Mouse (Mus musculus): ENCODE data around the gene Rnf5.

Rnf5 gene

DNA sequence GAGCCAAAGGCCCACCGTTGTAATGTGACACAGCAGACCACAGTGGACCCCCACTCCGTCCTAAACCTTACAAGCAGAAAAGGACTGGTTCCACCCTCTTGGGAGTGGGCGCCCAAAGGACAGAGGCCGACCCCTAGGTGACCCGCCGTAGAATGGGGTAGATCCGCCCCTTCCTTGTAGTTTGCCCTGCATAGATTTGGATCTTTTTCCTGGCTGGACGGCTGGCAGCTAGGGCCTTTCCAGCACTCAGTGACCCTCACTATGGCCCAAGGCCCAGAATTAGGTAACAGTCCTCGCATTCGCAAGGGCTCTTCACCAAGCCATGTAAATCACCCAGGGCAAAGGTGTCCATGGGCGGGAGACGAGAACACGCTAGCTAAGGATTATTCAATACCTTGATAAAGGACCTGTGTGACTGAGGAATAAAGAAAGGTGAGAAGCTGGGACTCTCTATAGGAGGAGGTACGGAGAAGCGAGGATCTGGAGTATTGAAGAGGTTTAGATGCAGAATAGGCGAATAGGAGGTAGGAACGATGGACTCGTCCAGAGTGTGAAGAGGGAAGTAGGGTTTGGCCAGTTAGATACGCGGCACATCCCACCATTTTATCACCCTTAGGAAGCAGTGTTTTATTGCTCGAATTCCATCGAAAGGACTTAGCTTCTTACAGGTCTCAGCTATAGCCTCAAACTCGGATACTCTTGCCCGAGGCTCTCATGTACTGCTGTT lies 1.2 kb upstream of the Rnf5 start:
- peak; percentile 94 for DNase-seq

DNA sequence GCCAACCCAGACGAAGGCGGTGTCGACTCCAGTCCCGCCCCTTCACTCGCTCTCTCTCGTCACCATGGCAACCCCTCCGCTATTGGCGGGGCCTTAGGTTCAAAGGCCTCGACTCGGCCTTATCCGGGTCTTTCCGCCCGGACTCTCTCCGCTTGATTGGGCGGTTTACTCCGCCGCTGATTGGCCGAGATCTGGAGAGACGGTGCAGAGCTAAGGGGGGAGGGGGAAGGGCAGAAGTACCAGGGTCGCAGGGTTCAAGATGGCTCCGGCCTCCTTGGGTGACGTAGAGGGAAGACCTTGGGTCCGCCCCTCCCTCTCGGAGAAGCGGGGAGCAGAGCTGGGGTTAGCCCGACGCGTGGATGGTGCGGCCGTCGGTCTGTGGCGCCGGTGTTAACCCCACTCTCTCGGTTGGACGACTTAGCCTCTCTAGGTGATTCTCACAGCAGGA lies 595 bp upstream of the Rnf5 start, which contains the start of gene Agpat1:
Gene Agpat1, plus strand, starts transcription at position 202 of the 448 bp plus-strand sequence.
- DNase-seq = peak; percentile 99

DNA sequence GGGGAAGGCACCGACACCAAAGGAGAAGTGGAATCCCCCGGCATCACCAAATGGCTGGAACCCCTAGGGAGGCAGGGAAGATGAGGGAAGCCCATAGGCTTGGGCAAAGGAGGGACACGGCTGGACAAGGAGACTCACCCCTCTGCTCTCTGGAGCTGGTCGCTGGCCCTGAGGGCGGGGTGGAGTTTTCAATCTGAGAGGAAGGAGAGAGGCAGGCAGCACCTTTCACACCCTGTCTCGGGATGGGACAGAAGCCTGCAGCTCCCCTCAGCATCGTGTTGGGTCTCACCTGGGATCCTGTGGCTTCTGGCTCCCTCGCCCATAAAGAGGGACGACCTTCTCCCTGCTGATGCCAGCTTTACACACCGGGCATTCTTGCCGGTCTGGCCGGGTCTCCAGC lies 1.7 kb downstream of the Rnf5 start:
- no peak for DNase-seq

DNA sequence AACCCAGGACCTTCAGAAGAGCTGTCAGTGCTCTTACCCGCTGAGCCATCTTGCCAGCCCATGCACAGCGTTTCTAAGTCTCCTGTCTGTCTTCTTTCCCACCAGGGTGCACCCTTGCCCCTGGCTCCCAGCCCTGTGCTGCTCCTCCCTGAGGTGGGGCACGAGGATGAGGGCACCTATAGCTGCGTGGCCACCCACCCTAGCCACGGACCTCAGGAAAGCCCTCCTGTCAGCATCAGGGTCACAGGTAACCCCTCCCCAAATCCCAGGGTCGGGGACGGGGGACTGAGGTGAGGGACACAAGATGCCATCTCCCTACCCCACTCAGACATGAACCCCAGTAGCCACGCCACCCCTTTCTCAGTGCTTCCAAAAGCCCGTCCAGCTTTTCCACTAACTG lies 3.6 kb downstream of the Rnf5 start:
- no peak for DNase-seq

DNA sequence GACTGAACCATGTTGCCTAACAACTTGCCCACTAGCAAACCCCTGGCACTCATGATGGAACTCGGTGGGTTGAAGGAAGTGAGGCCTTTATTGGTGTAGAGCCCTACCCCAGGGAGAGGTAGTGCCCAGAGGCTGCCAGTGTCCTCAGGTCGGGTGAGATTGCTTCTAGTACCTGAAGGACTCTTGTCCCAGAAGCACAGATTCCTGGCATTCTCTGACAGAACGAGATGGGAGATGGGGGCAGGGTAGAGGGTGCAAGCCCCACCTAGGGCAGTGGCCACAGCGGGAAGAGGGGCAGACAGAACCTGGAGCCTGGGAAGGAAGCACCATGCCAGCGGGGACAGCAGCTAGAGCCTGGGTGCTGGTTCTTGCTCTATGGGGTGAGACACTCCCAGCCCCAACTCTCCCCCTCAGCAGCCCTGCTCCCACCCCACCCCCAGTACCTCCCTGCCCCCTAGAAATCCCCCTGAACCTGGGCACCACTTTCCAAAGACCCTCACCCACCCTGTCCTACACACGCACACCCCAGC lies 5.9 kb downstream of the Rnf5 start, which contains the start of gene Ager:
Gene Ager, plus strand, starts transcription at position 297 of the 530 bp plus-strand sequence.
- DNase-seq = no peak

DNA sequence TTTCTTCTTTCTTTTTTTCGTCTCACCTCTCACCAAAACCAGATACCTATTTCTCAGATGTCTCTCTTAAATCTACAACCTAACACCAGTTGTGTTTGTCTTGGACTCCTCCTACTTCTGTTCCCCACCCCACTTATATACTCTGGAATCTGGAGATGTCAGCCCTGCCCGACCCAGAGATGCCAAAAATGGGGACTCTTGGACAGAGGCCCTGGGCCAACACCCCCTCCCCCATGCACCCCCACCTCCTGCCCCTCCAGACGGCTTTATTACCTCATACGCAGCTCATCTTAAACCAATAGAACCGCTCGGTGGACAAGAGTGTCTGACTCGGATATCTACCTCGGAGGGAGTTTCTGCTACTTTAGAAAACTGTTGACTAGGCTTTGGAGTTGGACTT lies 7.4 kb downstream of the Rnf5 start:
- no peak for DNase-seq

DNA sequence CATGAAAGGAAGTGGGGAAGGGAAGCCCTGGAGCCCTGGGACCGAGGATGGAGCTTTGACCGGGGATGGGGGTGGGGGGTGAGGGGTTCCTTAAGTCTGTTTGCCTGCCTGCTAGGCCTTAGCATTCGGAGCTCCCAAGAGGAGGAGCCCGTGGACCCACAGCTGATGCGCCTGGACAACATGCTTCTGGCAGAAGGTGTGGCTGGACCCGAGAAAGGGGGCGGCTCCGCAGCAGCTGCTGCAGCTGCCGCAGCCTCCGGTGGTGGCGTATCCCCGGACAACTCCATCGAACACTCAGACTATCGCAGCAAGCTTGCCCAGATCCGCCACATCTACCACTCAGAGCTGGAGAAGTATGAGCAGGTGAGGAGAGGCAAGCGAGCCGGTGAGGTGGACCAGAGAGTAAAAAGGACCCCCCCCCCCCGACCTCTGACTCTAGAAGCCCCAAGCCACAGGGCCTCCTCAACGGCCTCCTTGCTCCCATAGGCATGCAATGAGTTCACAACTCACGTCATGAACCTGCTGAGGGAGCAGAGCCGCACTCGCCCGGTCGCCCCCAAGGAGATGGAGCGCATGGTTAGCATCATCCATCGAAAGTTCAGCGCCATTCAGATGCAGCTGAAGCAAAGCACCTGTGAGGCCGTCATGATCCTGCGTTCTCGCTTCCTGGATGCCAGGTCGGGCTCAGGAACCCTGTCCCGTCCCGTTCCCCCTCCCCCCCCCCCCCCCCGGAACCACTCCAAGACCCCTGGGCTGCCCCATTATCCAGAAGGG lies 9.6 kb downstream of the Rnf5 start:
- DNase-seq = no peak

DNA sequence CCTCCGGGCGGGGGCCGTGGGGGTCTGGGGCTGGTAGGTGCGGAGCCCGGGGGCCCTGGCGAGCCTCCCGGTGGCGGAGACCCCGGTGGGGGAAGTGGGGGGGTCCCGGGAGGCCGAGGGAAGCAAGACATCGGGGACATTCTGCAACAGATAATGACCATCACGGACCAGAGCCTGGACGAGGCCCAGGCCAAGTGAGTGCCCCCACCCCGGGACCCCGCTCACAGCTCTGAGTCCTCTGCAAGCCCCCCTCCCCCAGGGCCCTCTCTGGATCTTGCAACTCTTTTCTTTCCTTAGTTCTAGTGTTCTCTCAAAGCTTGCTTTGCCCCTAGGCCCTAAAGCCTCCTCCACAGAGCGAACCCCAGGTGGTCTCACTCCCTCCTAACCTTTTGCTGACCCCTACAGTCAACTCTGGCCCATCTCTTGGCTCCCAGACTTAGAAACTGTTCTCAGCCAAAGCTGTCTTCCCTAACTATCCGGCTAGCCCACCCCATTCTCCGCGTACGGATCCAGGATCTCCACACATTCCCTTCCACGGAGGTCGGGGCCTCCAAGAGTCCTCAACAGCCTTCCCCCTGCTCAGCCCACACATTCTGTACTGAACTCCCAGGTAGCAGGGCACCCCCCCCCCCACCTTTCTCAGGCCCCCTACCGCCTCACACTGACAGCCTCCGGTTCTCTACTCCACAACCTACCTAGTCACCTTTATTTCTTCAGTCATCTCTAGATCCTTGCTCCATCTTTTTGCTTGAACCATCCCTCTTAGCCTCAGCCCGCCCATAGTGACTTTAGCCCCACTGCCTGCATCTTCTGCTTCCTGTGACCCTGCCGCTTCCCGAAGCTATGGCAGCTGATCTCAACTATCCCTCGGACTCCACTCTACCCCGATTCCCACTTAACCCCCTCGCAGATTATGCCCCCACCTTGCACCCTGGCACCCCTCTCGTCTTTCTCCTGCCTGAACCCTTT lies 10.6 kb downstream of the Rnf5 start:
- no peak for DNase-seq

DNA sequence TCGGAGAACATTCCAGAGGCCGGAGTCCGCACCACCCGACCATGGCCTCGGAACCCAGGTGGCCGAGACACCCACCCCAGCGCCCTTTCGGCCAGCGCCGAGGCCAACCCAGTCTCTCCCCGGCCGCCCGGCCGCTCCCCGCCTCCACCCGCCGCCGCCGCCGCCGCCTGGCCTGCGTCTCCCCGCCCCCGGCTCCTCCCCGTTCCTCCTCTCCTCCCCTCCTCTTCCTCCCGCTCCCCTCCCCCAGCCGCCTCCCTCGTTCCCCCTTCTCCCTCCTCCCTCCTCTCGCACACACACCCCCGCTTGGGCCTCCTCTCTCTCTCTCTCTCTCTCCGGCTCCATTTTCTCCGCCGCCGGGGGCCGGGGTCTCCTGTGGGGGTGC lies 11.5 kb downstream of the Rnf5 start:
- peak; percentile 82 for DNase-seq

DNA sequence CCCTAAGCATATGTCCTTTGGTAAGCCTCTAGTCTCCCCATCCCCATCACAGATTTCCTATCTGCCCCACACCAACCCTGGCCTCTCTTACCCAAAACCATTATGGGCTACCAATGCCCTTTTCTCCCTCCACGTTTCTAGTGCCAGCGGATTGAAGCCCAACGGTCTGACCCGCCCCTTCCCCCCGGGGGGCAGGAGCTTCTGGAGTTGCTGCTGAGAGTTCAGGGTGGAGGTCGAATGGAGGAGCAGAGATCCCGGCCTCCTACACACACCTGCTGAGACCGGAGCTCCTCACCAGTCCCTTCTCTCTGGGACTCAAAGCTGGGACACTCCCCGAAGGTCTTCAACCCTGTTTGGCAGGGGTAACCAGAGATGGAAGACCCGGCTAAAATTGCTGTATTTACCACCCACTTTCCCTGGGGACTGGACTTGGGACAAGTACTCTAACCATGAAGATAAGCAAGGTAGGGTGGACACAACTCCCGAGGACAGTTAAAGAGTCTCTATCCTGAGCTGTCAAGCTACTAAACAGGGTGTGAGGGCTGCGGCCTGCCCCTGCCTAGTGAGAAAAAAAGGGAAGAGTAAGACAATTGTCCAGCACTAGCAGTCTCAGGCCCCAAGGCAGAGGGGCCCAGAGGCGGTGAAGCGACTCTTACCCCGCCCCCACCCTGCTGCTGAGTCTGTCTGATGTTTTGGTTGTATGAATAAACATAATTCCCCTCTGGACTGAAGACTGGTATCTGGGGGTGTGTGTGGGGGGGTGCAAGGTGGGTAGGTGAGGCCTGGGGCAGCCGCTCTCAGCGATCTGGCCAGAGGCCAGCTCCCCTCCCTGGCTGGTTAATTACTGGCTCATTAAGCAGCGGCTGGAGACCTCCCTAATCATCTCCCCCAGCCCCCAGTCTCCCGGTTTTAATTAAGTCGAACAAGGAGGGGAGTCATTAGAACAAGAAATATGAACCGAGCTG lies 12.2 kb downstream of the Rnf5 start, which contains the start of gene Pbx2:
Gene Pbx2, plus strand, starts transcription at position 238 of the 965 bp plus-strand sequence.
- DNase-seq = no peak

DNA sequence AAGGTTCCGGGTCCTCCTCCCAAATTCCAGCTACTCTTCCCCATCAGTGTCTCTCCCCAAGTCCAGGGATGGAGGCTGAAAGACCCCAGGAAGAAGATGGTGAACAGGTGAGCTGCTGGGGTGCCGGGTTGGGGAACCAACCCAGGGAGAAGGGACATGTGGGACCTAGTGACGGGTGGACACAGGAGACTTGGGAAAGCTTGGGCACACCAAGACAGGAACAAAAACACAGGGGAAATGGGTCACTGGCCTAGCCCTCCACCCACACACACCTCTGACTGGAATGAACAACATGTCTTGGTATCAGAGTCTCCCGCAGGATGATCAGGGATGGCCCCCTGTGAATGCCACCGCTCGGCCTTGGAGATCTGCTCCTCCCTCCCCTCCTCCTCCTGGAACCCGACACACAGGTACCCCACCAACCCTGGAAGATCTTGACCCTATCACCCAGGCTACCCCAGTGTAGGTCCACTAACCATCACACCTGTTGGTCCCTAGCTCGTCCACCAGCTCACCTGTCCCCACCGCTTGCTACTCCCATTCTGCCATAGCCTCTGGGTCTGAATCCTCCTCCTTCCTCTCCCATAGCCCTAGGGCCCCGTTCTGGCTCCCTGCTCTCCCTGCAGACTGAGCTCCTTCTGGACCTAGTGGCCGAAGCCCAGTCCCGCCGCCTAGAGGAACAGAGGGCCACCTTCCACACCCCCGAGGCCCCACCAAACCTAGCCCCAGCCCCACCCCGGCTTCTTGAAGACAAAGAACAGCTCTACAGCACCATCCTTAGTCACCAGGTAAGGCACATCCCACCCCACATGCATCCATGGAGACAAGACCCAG lies 13.1 kb downstream of the Rnf5 start:
- DNase-seq = no peak

DNA sequence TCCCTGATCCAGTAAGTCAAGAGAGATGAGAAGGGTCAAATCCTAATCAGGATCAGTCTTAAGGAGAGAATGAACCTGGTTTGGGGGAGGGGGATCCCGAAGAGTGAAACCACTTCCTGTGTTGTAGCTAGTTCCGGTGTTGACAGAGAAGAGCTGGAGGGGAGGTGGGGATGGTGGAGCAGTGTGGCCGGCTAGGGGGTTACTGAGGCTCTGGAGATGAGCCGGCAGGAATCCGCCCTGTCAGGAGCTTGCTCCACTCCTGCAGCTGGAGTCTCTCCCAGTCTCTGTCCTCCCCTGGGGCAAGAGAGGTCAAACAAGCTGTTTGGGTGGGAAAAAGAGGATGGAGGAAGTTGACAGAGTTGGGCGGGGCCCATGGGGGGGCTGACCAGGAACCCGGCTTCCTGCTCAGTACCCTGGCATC lies 13.8 kb downstream of the Rnf5 start, which contains the start of gene Gpsm3:
Gene Gpsm3, plus strand, starts transcription at position 126 of the 421 bp plus-strand sequence.
- no peak for DNase-seq

DNA sequence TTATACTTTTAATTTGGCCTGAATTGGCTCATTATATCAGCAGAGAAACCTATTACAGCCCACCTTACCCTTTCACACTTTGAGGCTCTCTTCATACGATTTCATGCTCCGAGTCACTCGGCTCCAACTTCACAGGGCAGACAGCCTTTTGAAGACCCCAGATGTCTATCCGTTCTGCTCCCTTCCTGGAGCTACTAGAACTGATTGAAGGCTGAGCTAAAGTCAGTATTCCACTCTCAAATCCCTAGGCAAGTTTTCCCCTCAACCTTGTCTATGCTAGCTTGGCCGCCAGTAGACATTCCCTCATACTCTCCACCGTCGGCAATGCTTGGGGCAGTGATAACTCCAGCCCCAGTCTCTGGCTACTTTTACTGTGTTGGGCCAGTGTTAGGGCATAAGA lies 14.3 kb downstream of the Rnf5 start:
- no peak for DNase-seq

DNA sequence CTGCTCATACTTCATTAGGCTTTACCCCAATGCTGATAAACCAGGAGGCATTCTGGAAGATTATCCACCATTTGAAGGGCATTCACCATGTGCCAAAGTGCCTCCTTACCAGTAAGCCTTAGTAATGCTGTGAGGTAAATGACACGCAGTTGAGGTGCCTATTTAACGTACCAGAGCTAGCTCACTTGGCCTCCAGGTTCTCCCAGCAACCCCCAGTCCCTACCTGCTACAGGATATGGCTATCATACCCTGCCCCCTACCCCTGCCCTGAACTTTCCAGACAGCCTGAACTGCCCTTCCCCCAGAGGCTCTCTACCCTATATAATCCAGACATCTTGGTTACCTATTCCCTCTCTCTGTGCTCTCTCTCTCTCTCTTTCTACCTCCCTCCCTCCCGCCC lies 14.7 kb downstream of the Rnf5 start:
- DNase-seq = no peak

DNA sequence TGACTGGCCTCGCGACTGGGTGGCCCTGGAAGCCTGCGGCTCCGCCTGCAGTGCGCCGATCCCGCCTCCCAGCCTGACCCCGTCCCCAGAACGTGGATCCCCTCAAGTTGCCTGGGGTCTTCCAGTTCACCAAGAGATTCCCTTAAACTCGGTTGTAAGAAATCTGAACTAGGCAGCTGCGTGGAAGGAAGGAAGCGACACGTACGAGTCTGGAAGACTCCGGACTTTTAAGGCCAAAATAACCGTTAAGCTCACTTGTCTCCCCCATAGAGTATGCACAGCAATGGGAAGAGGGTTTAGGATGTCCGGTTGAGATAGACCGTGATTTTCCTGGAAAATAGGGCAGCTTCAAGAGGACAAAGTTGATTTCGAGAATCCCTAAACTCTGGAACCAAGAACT lies 15.7 kb downstream of the Rnf5 start:
- no peak for DNase-seq

DNA sequence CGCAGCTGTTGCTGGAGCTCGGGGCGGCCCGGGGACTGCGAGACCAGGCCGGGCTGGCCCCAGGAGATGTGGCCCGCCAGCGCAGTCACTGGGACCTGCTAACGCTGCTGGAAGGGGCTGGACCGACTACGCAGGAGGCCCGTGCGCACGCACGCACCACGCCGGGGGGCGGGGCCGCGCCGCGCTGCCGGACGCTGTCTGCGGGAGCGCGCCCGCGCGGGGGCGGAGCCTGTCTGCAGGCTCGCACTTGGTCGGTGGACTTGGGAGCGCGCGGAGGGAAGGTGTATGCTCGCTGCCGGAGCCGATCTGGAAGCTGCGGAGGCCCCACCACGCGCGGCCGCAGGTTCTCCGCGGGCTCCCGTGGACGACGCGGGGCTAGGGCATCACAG lies 16.1 kb downstream of the Rnf5 start:
- peak; percentile 98 for DNase-seq

DNA sequence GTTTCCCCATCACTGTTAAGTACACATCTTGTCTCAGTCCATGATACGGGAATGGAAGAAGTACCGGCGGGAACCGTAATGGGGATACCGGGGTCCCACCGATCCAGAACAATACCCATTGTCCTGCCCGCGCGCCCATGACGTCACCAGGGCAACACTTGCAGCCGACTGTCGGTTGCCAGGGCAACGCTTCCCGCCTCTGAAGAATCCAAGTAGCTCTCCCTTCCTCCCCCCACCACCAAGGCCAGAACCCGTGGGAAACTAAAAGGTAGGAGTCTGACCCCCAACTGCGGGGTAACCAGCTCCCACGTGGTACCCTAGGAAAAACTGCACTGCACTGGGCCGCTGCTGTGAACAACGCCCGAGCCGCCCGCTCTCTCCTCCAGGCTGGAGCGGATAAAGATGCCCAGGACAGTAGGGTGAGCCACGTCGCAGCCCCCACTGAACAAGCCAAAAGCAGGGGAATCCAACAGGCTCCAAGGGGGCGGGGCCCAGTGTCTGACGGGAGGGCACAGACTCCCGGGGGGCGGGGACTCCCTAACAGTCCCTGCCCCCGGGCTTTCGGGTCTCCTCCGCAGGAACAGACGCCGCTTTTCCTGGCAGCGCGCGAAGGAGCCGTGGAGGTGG lies 16.6 kb downstream of the Rnf5 start:
- peak; percentile 81 for DNase-seq

DNA sequence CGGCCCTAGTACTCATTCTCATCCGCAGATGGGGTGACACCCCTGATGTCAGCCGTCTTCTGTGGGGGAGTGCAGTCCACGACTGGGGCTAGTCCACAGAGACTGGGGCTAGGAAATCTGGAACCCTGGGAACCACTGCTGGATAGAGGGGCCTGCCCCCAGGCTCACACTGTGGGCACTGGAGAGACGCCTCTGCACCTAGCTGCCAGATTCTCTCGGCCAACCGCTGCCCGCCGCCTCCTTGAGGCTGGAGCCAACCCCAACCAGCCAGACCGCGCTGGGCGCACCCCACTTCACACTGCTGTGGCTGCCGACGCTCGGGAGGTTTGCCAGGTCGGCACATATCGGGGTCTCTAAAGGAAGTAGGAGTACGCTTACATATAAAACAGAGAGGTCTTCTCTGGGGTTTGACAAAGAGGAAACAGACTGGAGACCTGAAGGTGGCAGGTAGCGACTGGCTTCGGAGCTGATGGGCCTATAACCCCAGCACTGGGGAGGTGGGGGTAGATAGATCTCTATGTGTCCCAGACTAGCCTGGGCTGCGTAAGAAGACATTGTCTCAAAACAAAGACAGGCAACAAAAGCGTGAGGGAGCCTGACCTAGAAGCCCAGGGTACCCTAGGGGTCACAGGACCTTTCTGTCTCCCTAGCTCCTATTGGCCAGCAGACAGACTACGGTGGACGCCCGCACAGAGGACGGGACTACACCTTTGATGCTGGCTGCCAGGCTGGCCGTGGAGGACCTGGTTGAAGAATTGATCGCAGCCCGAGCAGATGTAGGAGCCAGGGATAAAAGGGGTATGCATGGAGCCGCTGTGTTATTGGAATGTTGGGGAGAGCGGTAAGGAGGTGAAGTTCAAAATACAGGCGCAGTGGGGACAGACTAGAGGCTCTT lies 17.4 kb downstream of the Rnf5 start:
- DNase-seq = peak; percentile 24

DNA sequence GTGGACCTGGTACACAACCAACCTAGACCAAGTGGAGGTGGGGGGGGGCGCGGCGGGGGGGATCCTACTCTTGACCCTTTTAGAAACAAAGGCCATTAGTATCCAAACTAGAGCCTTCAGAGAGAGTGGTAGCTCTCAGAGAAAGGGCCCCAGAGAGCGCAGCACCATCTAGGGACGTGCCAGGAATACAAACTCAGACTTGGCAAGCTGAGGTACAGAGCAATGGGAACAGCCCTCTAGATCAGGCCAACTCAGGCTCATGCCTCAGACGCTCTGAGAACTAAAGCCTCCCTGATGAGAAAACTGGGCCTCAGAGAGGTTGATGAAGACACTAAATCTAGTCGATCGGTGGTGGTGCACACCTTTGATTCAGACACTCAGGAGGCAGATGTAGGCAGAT lies 18.4 kb downstream of the Rnf5 start:
- DNase-seq = no peak
